Mouse (Mus musculus) mouse trophoblast stem cell (cell line): ENCODE results near the gene Zranb3.
"Not testable (repeated sequence)": the region's sequence is repeated elsewhere in the genome, so short reads cannot be mapped to it uniquely, and the experiment has no call there.

Experiments
- in situ Hi-C, 2 experiments: fragments of 300-500 bp; cut with MseI, MboI; formaldehyde crosslinking; loops; 2 replicates in 1 of 2; 3 replicates in 1 of 2; pipeline ENCODE4 v1.15.1; 2025

Zranb3 gene

GRCm38 (mm10) chr1:128060655-128061344, 42.0 kb downstream of the Zranb3 start:
- in situ Hi-C loops: no loop called here

GRCm38 (mm10) chr1:128058625-128059024, 44.2 kb downstream of the Zranb3 start:
- in situ Hi-C loops: no loop called here

- in situ Hi-C loops: no loop called here
Observed at GRCm38 (mm10) chr1:128057269-128057668, 45.6 kb downstream of the Zranb3 start.

- in situ Hi-C loops: no loop called here
Observed at GRCm38 (mm10) chr1:128046920-128047319, 55.9 kb downstream of the Zranb3 start.

GRCm38 (mm10) chr1:128046455-128046854, 56.4 kb downstream of the Zranb3 start:
- in situ Hi-C loops: no loop called here

GRCm38 (mm10) chr1:128044181-128044580, 58.7 kb downstream of the Zranb3 start:
- in situ Hi-C loops: no loop called here

- in situ Hi-C loops: no loop called here
Observed at GRCm38 (mm10) chr1:128036296-128036695, 66.6 kb downstream of the Zranb3 start.

GRCm38 (mm10) chr1:128032123-128032522, 70.7 kb downstream of the Zranb3 start:
- in situ Hi-C loops: no loop called here

- in situ Hi-C loops: no loop called here
Observed at GRCm38 (mm10) chr1:128031524-128031923, 71.3 kb downstream of the Zranb3 start.

GRCm38 (mm10) chr1:128024363-128025114, 78.3 kb downstream of the Zranb3 start:
- in situ Hi-C loops: no loop called here

GRCm38 (mm10) chr1:128020001-128020770, 82.7 kb downstream of the Zranb3 start:
- in situ Hi-C loops: no loop called here

GRCm38 (mm10) chr1:128016035-128016492, 86.8 kb downstream of the Zranb3 start:
- in situ Hi-C loops: no loop called here

GRCm38 (mm10) chr1:128013698-128014386, 89.0 kb downstream of the Zranb3 start:
- in situ Hi-C loops: no loop called here

- in situ Hi-C loops: no loop called here
Observed at GRCm38 (mm10) chr1:128009751-128010150, 93.1 kb downstream of the Zranb3 start.

- in situ Hi-C loops: not testable (repeated sequence)
Observed at GRCm38 (mm10) chr1:128006042-128006600, 96.7 kb downstream of the Zranb3 start.

- in situ Hi-C loops: no loop called here
Observed at GRCm38 (mm10) chr1:128004371-128004720, 98.5 kb downstream of the Zranb3 start.

- in situ Hi-C loops: no loop called here
Observed at GRCm38 (mm10) chr1:128003712-128004370, 99.0 kb downstream of the Zranb3 start.

- in situ Hi-C loops: no loop called here
Observed at GRCm38 (mm10) chr1:128002159-128002558, 100.7 kb downstream of the Zranb3 start.

- in situ Hi-C loops: not testable (repeated sequence)
Observed at GRCm38 (mm10) chr1:128000931-128001330, 101.9 kb downstream of the Zranb3 start.

GRCm38 (mm10) chr1:127993892-127994291, 109.0 kb downstream of the Zranb3 start:
- in situ Hi-C loops: no loop called here
